Mouse (Mus musculus): Measurements from ENCODE around the gene Lrch1.

GRCm38 (mm10) chr14:74865738-74866137 is 81.9 kb downstream of the Lrch1 start:
- no peak for TF ChIP-seq EP300 (IDR thresholded peaks at IDR 0.05; ENCODE audit: insufficient read depth, low read depth, low read length)
- TF ChIP-seq POLR2A (IDR thresholded peaks at IDR 0.05; ENCODE audit: insufficient read depth, low read depth, low read length) = no peak
- TF ChIP-seq CTCF (IDR thresholded peaks at IDR 0.05) = no peak
